Comparison of ENCODE assay signal across 27 mouse cellular contexts in genomic region chrX:157579108-157579614, GRCm38 (mm10). TPM values are rescaled to one million over a fixed set of nuclear protein-coding genes. Genes with fewer than 3 reads are reported as not detected.
DNase-seq lines count a peak whose midpoint lies in the region; ATAC-seq and TF ChIP-seq lines count a peak whose summit lies in the region.
"Had no signal": no experiment of that assay in that cellular context is flagged by ENCODE, and none has a peak within 500 bp of the region (broad histone marks: within the 10 kb centered on the region; RNA-seq: fewer than 3 reads in every experiment).

No protein-coding gene starts in this region.

- H3K9me3 ChIP-seq in E14TG2a.4 (ENCODE audit: low read length): no peaks in the 10 kb centered on the region
- H3K9me3 ChIP-seq: embryonic facial prominence, embryonic 10.5 days; embryonic facial prominence, embryonic 12.5 days; forebrain, embryonic 10.5 days; forebrain, embryonic 12.5 days; G1E had no signal

- peak; percentile 93 for DNase-seq in ES-CJ7 (ENCODE audit: low read depth, low spot score)
- DNase-seq in Muller cell, postnatal 12 days (ENCODE audit: inconsistent ontology term): peak; percentile 37
- peak; percentile 46 for DNase-seq in WW6 (ENCODE audit: low read depth, low spot score)
- no peak for DNase-seq in retina, embryonic 14.5 days (ENCODE audit: low spot score)
- no peak for DNase-seq in adrenal gland, postnatal 14 days
- no peak for DNase-seq in embryo, embryonic 10 days (ENCODE audit: low spot score)
- DNase-seq: adrenal gland, adult 8-10 months; adrenal gland, postnatal 25 days; B cell, adult 2 months; cerebellum, adult 11 months; cerebellum, adult 18-20 months; cerebellum, adult 8-10 months; cerebellum, adult 9-11 months; cerebellum, postnatal 14 days; cerebellum, postnatal 36 days had no signal

- H3K4me3 ChIP-seq in E14TG2a.4 (replicated peaks; ENCODE audit: low read length): 0 out of 2 replicates have a peak overlapping the region, but pooled peaks have one; percentile 17
- H3K4me3 ChIP-seq: embryonic facial prominence, embryonic 10.5 days; embryonic facial prominence, embryonic 12.5 days; forebrain, embryonic 10.5 days; forebrain, embryonic 12.5 days had no signal

- no peak for ATAC-seq in erythroid progenitor cell, adult 5-6 weeks (replicated peaks; ENCODE audit: low FRiP score, poor library complexity, severe bottlenecking)
- ATAC-seq: activated CD4-positive, CD25-positive, alpha-beta regulatory T cell, adult 4 months; CD4-positive, CD25-positive, alpha-beta regulatory T cell, adult 4 months; forebrain, embryonic 14.5 days; forebrain, embryonic 16.5 days had no signal

- peaks cover 43% of the 10 kb centered on the region for H3K4me1 ChIP-seq in E14TG2a.4 (replicated peaks; ENCODE audit: low read depth, low read length)
- H3K4me1 ChIP-seq: embryonic facial prominence, embryonic 10.5 days; embryonic facial prominence, embryonic 12.5 days; forebrain, embryonic 10.5 days; forebrain, embryonic 12.5 days had no signal

- no peaks in the 10 kb centered on the region for H3K27me3 ChIP-seq in E14TG2a.4 (ENCODE audit: insufficient read depth, low read length)
- H3K27me3 ChIP-seq: CH12.LX; embryonic facial prominence, embryonic 12.5 days; forebrain, embryonic 12.5 days had no signal

- H3K36me3 ChIP-seq in E14TG2a.4 (ENCODE audit: insufficient read depth, low read length): peaks cover 40% of the 10 kb centered on the region
- H3K36me3 ChIP-seq: embryonic facial prominence, embryonic 12.5 days had no signal

- TF ChIP-seq CTCF in E14TG2a.4 (conservative IDR thresholded peaks at IDR 0.05; ENCODE audit: low read length): no peak

RNA-seq across cellular contexts. Expression of gene Yy2, which starts 10.4 kb away (rescaled TPM):
- 2.1 and 2.2 TPM in 2 replicates for total RNA-seq in erythroid progenitor cell, adult 5-6 weeks (2015; ENCODE audit: low replicate concordance)
- total RNA-seq in erythroid progenitor cell, adult 5-6 weeks (2017; ENCODE audit: low replicate concordance): 0.64 TPM in 1 of 2 replicates, not detected in the other
- total RNA-seq in adrenal gland, postnatal 14 days (2021): 0.11 and 1.3 TPM in 2 replicates

RNA-seq across cellular contexts. Expression of gene Mbtps2, which starts 19.4 kb away (rescaled TPM):
- total RNA-seq in erythroid progenitor cell, adult 5-6 weeks (2015; ENCODE audit: low replicate concordance): 0.42 and 2.2 TPM in 2 replicates
- total RNA-seq in erythroid progenitor cell, adult 5-6 weeks (2017; ENCODE audit: low replicate concordance): 0.23 and 1.3 TPM in 2 replicates
- total RNA-seq in adrenal gland, postnatal 14 days (2021): 22.2 and 23.4 TPM in 2 replicates

Comparison
In these comparisons a context has a peak if more than half of its experiments do, and no peak if none do; other contexts are left out.
1. DNase-seq: peak in ES-CJ7 (single experiment), Muller cell, postnatal 12 days (single experiment) and WW6 (single experiment); none in retina, embryonic 14.5 days (single experiment), adrenal gland, postnatal 14 days (single experiment) and embryo, embryonic 10 days (single experiment).